Mouse (Mus musculus): ENCODE data around the gene Abr. TPM values are rescaled to one million over a fixed set of nuclear protein-coding genes. Genes with fewer than 3 reads are reported as not detected.
A peak's percentile ranks its signal among the peaks of the same experiment; 100 is the strongest.

Gene Abr
- polyA plus RNA-seq, 1 experiment = 8.5 TPM

DNA sequence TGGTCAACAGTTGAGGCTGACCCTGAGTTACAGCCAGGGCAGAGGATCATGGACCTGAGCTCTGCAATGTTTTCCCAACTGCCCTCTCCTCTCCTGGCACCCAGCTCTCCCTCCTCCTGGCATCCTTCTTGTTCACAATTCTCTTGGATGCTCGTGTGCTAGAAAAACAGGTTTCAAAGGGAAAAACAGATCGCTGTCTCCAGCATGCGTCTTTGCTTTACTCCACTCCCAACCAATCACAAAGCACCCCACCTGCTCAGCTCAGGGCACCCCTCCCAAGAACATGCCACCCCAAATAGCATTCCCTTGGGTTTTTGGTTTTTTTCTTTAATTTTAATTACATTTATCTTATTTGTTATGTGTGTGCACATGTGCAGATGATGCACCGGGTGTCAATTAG is 75.7 kb downstream of the Abr start:
- Histone ChIP-seq H3K4me1 (peaks cover 13% of the 10 kb centered on the region; the same call in 1 of the 2 replicates), H3K36me3 (replicated peaks; ENCODE audit: low read length) (no peaks in the 10 kb centered on the region), H3K27me3 (replicated peaks) (peaks cover 63% of the 10 kb centered on the region), H3K4me3 (replicated peaks) (no peak overlapping the region), H3K9me3 (peaks cover 5% of the 10 kb centered on the region)
- no peak for TF ChIP-seq FLI1 (IDR thresholded peaks at IDR 0.05; ENCODE audit: low read length)
- no peak for TF ChIP-seq GATA1 (IDR thresholded peaks at IDR 0.05; ENCODE audit: borderline replicate concordance, low read length)

DNA sequence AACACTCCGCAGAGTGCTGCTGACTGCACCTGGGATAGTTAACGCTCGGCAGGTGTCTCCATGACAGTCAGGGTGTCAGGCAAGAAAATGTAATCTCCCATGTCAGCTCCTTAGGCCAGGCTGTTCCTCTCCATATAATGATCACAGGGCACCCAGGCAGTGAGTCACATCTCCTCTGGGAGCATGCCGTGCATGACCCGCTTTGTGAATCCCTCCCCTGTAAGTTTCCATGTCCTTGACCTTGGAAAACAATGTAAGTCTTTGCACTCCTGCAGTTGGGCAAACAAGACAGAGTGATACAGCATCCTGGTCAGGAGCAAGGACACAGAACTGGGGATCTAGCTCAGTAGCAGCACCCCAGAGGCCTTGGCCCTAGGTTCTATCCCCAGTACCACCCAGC is 78.8 kb downstream of the Abr start:
- peaks cover 5% of the 10 kb centered on the region for H3K9me3 ChIP-seq
- H3K4me1 ChIP-seq = peaks cover 13% of the 10 kb centered on the region; the same call in 1 of the 2 replicates
- H3K27me3 ChIP-seq (replicated peaks) = peaks cover 73% of the 10 kb centered on the region
- no peaks in the 10 kb centered on the region for H3K36me3 ChIP-seq (replicated peaks; ENCODE audit: low read length)
- H3K4me3 ChIP-seq (replicated peaks) = no peak overlapping the region
- TF ChIP-seq GATA1 (IDR thresholded peaks at IDR 0.05; ENCODE audit: borderline replicate concordance, low read length) (no peak), FLI1 (IDR thresholded peaks at IDR 0.05; ENCODE audit: low read length) (no peak)

DNA sequence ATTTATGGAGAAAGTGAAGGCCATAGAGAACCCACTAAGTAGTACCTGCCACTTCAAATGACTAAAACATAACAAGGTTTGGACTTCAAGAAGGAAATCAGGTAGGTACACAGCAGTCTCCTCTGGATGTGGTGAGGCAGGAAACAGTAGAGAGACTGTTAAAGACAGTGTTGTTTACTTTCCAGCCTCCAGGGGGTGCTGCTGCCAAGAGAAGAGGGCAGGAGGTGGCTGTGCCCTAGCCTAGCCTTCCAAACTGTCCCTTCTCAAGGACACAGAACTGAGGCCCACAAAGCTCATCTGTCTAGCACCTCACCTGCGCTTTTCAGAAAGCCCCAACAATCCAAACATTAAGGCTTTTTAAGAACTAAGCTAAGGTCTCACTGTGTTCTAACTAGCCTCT is 81.1 kb downstream of the Abr start:
- no peak for TF ChIP-seq GATA1 (IDR thresholded peaks at IDR 0.05; ENCODE audit: borderline replicate concordance, low read length)
- no peak for TF ChIP-seq FLI1 (IDR thresholded peaks at IDR 0.05; ENCODE audit: low read length)
- Histone ChIP-seq H3K9me3 (peaks cover 5% of the 10 kb centered on the region), H3K27me3 (replicated peaks) (peaks cover 63% of the 10 kb centered on the region), H3K4me3 (replicated peaks) (no peak overlapping the region), H3K36me3 (replicated peaks; ENCODE audit: low read length) (no peaks in the 10 kb centered on the region), H3K4me1 (peaks cover 7% of the 10 kb centered on the region; the same call in 1 of the 2 replicates)

DNA sequence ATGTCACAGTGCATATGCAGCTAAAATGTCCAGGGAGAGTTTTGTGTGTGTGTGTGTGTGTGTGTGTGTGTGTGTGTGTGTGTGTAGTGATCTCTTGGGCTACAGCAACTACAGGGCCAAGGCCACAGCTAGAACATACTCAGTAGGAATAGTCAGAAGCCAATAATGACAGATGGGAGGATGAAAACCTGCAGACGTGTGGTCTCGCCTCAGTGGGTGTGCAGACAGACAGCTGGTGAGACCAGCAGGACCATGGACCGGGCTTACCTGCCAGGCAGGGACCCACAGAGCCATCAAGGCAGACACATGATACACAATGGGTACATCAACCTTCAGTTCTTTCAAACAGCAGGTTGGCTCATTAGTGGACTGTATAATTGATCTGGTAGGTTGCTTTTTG is 84.7 kb downstream of the Abr start:
- Histone ChIP-seq H3K36me3 (replicated peaks; ENCODE audit: low read length) (no peaks in the 10 kb centered on the region), H3K4me1 (peaks cover 6% of the 10 kb centered on the region; the same call in 1 of the 2 replicates), H3K27me3 (replicated peaks) (peaks cover 49% of the 10 kb centered on the region), H3K4me3 (replicated peaks) (no peak overlapping the region), H3K9me3 (peaks cover 11% of the 10 kb centered on the region)
- no peak for TF ChIP-seq FLI1 (IDR thresholded peaks at IDR 0.05; ENCODE audit: low read length)
- no peak for TF ChIP-seq GATA1 (IDR thresholded peaks at IDR 0.05; ENCODE audit: borderline replicate concordance, low read length)

DNA sequence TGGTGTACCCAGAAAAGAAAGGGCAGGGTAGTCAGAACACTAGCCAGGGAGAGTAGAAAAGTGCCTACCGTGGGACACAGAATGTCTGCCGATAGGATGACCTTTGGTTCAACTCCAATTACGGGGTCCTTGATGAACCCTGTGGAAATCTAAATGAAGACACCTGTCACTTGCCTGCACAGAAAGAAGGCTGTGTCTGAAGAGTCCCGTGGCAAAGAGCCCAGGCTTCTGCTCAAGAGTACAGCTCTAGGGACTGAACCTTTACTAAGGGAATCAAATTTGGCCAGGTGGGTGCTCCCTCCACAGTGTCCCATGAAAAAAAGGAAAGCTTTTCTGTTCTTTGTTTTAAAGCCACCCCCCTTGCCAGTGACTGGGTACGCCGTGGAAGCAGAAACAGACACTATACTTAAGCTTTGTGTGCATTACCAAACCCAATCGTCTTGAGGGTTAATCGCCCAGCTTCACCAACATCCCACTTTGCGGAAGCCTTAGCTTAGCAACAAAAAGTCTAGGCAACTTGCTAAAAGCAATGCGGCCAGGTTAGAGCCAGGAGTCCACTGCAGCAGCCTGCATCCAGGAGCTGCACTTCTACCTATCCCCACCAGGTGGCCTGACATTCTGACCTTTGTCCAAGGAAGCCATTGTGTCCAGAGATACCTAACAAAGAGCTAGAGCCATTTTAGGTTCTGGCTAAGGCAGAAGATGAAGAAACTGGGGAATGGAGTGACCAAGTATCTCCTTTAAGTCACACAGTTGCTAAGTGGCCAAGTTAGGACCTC is 85.3 kb downstream of the Abr start:
- Histone ChIP-seq H3K4me1 (no peaks in the 10 kb centered on the region), H3K9me3 (peaks cover 11% of the 10 kb centered on the region), H3K27me3 (replicated peaks) (peaks cover 48% of the 10 kb centered on the region), H3K36me3 (replicated peaks; ENCODE audit: low read length) (no peaks in the 10 kb centered on the region), H3K4me3 (replicated peaks) (no peak overlapping the region)
- TF ChIP-seq FLI1 (IDR thresholded peaks at IDR 0.05; ENCODE audit: low read length) (no peak), GATA1 (IDR thresholded peaks at IDR 0.05; ENCODE audit: borderline replicate concordance, low read length) (no peak)

DNA sequence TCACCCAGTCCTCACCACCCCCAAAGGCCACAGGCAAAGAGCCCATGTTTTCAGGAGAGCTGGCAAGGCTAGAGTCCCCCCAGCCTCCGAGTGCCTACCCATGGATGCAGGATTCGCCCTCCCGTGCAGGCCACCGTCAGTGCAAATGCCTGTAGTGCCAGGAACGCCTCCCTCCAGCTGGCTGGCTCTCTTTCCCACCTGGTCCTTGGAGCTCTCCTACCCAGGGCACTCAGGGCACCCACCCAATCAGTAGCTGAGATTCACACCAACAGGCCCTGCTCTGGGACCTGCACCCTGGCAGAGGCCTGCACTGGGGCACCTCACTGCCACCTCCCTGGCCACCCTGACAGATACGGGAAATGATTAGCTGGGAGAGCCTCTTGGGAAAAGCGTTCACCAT is 90.1 kb downstream of the Abr start:
- TF ChIP-seq FLI1 (IDR thresholded peaks at IDR 0.05; ENCODE audit: low read length) (no peak), GATA1 (IDR thresholded peaks at IDR 0.05; ENCODE audit: borderline replicate concordance, low read length) (no peak)
- Histone ChIP-seq H3K4me1 (peaks cover 8% of the 10 kb centered on the region; the same call in 1 of the 2 replicates), H3K4me3 (replicated peaks) (no peak overlapping the region), H3K27me3 (replicated peaks) (peaks cover 64% of the 10 kb centered on the region), H3K36me3 (replicated peaks; ENCODE audit: low read length) (no peaks in the 10 kb centered on the region), H3K9me3 (peaks cover 11% of the 10 kb centered on the region)

DNA sequence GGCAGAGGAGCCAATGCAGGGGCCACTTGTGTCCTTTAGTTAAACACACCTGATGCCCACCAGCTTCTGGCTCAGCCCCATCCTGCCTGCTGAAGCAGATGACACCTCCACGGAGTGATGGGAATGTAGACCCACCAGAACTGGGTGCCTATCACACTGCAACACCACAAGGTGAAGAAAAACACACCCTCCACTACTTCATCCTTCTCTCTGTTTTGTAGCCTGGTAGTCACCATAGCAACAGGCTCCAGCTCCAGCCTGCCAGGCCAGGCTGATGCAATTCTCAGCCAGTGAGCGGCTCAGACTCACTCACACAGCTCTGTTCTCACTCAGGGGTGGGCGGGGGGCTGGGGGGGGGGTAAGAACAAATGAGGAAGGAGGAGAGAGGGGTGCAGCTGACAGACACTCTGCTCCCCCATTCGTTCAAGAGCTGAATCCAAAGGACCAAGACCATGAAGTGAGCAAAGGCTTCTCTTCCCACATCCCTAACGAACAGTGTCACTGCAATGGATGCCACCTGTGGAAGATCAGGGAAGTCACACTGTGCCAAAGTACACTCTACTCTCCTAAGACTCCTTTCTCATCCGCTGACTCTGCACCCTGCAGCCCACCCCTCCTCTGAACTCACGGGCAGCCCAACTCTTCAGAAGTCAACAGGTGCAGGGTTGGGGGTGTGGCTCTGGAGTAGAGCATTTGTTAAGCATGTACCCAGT is 91.0 kb downstream of the Abr start:
- peaks cover 11% of the 10 kb centered on the region for H3K9me3 ChIP-seq
- peaks cover 65% of the 10 kb centered on the region for H3K27me3 ChIP-seq (replicated peaks)
- no peak overlapping the region for H3K4me3 ChIP-seq (replicated peaks)
- no peak for TF ChIP-seq GATA1 (IDR thresholded peaks at IDR 0.05; ENCODE audit: borderline replicate concordance, low read length)
- TF ChIP-seq FLI1 (IDR thresholded peaks at IDR 0.05; ENCODE audit: low read length) = no peak
- no peaks in the 10 kb centered on the region for H3K36me3 ChIP-seq (replicated peaks; ENCODE audit: low read length)
- peaks cover 8% of the 10 kb centered on the region; the same call in 1 of the 2 replicates for H3K4me1 ChIP-seq

DNA sequence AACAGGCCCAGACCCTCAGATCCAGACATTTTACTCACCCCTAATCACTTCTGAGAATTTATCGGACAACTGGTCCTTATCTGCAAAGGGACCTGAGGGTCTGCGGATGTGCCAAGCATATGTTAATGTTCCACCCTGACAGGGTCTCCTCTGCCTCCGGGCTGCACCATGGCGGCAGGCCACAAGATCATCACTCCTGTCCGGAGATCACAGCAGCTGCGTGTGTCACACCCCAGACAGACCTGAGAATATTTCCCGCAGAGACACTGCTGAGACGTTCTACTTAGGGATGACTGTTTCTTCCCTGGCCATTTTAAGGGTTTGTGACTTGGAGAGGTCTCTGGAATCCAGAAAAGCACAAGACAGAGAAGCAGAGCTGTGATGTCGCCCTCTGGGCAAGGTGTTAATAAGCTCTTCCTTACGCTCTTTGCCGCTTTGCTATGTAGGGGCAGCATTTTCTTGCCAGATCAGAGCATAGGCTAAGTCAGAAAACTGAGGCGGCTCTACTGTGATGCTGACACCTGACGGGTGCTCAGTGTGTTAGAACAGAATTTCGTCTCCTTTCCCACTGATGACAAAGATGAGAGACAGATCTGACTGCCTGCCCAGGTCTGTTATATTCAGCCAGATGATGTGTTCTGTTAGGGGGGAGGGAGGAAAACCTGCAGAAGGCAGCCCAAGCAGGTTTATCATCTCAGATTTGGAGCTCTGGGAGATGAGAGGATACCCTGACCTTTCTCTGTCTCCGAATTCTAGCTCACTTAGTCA is 91.8 kb downstream of the Abr start:
- Histone ChIP-seq H3K9me3 (peaks cover 11% of the 10 kb centered on the region), H3K4me1 (peaks cover 8% of the 10 kb centered on the region; the same call in 1 of the 2 replicates), H3K36me3 (replicated peaks; ENCODE audit: low read length) (no peaks in the 10 kb centered on the region), H3K27me3 (replicated peaks) (peaks cover 66% of the 10 kb centered on the region), H3K4me3 (replicated peaks) (no peak overlapping the region)
- TF ChIP-seq GATA1 (IDR thresholded peaks at IDR 0.05; ENCODE audit: borderline replicate concordance, low read length) (no peak), FLI1 (IDR thresholded peaks at IDR 0.05; ENCODE audit: low read length) (no peak)

DNA sequence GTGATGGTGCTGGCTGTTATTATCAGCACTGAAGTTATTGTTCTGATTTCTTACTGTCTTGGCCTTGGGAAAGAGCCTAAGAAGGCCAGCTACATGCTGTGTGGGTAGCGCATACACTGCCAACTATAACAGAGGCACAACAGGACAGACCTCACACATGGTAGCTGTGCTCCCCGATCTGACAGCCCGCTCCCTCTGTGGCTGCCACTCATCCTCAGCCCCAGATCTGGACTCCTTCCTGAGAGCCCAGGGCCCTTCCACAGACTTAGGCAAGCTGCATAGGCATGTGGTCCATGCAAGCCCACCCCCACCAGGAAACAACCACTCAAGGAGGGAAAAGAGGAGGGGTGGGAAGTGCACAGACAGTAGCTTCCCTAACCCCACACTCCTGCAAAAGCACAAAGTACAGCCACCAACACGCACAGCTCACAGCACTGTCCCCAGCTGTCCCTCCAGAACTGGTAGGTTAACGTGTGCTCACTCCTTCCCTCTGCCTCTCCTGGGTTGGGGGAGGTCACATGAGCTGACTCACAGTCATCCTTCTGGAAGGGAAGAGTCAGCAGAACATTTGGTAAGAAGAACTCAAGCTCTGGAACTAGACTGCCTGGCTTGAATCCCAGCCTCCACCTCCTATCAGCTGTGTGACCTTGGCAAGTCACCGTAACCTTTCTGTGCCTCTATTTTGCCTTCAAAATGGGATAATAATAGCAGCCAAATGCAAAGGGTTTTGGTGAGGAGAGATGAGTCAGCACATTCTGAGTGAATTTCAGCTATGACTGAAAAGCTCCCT is 92.6 kb downstream of the Abr start:
- Histone ChIP-seq H3K4me3 (replicated peaks) (peak overlapping the region; percentile 11), H3K4me1 (peaks cover 13% of the 10 kb centered on the region), H3K36me3 (replicated peaks; ENCODE audit: low read length) (no peaks in the 10 kb centered on the region), H3K27me3 (replicated peaks) (peaks cover 63% of the 10 kb centered on the region), H3K9me3 (peaks cover 11% of the 10 kb centered on the region)
- TF ChIP-seq FLI1 (IDR thresholded peaks at IDR 0.05; ENCODE audit: low read length) (no peak), GATA1 (IDR thresholded peaks at IDR 0.05; ENCODE audit: borderline replicate concordance, low read length) (no peak)

All from megakaryocyte, embryonic 14.5 days (primary cell).